Mouse (Mus musculus) Patski (cell line): ENCODE measurements around the gene Sorcs2. TPM values are rescaled to one million over a fixed set of nuclear protein-coding genes. Genes with fewer than 3 reads are reported as not detected.

ENCODE experiments used
- ATAC-seq: fragments of 100-300 bp; one replicate; pipeline ENCODE4 v1.8.0; 2021
- CTCF ChIA-PET: fragments of 350-600 bp; sonication (Branson Sonifier 250); formaldehyde crosslinking; loops from one replicate; lab custom pipeline; 2022; ENCODE audit warnings: inconsistent platforms; lab: Charles Lee
- POLR2A ChIA-PET: fragments of 350-600 bp; sonication (Branson Sonifier 250); formaldehyde crosslinking; loops from one replicate; lab custom pipeline; 2022; ENCODE audit warnings: antibody characterized with exemption, inconsistent platforms; lab: Charles Lee
- DNase-seq: peaks from one replicate; pipeline ENCODE4 v3.0.0-alpha.2; 2011; ENCODE audit warnings: low read depth, low spot score
- H3K27me3 ChIP-seq: fragments of 371-371 bp; one replicate; pipeline ENCODE4 v1.5.1; 2021
- CTCF ChIP-seq: fragments of 100-300 bp; IDR thresholded peaks from one replicate; pipeline ENCODE4 v1.5.1; 2021
- in situ Hi-C: fragments of 300-500 bp; cut with MboI; formaldehyde crosslinking; loops from 3 replicates; pipeline ENCODE4 v1.11.1; 2018; ENCODE audit warnings: low pct_unique_long_range_greater_than_20kb, mixed read lengths
- polyA plus RNA-seq: library from polyadenylated mRNA; unstranded; gene quantifications from one replicate; pipeline ENCODE4 v1.2.3, GENCODE M21; 2021

The Sorcs2 gene
- polyA plus RNA-seq, 1 experiment from 2014 or later = 9.9 TPM

DNA sequence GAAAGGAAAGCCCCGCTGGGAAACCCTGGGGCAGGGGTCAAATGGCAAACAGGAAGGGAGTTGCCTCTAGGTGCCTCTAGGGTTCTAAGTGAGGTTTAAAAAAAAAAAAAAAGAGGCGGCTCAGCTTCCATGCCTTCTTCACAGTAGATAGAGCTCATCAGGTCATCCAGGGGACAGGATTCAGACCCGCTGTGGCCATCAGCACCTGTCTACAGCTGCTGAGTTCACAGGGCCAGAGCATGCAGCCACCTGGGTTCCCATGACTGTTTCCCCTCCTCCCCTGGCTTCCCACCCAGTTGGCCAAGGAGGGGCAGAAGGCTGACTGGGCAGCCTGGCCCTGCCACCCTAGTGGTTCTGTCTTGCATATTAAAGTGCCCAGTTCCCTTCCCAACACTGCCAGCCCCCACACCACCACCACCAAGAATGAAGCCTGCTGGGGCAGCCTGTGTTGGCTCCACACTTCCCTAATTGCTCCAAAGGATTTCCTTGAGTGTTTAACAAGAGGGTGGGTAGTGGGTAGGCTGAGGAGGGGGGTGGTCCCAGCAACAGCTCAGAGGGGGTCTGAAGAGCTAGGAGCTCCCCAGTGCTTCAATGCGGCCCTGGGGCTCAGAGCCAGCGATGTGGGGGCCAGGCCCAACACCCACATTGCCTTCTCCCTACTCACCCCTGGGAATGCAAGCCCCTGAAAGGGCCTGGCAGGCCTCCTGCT lies 38.2 kb downstream of the Sorcs2 start:
- ATAC-seq (no peak), DNase-seq (no peak)
- in situ Hi-C loops = no loop called here
- POLR2A ChIA-PET = no interaction called here
- CTCF ChIA-PET = interaction anchor here (1.0 kb wide), 1 partner anchor 24 kb away, joined by 3 read pairs; no protein-coding TSS in a partner anchor
- H3K27me3 ChIP-seq = no peaks in the 10 kb centered on the region
- no peak for TF ChIP-seq CTCF

DNA sequence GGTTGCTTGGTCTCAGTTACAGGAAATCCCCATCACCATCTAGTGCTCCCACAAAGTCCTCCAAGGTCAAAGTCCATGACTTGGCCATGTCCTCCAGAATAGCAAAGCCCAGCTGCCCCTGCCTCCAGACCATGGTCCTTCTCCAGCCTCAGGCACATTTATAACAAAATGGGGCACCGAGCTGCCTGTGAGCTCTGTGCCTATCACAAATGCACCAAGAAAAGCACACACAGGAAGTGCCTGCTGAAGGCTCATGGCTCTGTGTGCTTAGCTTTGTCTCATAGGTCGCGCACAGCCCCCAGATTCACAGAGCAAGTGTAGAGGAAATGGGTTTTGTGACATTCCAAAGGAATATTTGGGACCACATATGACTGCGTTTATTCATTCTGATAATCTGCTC lies 39.8 kb downstream of the Sorcs2 start:
- in situ Hi-C loops = no loop called here
- ATAC-seq (no peak), DNase-seq (no peak)
- ChIA-PET CTCF (interaction anchor here (1.8 kb wide), 1 partner anchor 11 kb away, joined by 7 read pairs; no protein-coding TSS in a partner anchor), POLR2A (no interaction called here)
- TF ChIP-seq CTCF = no peak
- no peaks in the 10 kb centered on the region for H3K27me3 ChIP-seq

DNA sequence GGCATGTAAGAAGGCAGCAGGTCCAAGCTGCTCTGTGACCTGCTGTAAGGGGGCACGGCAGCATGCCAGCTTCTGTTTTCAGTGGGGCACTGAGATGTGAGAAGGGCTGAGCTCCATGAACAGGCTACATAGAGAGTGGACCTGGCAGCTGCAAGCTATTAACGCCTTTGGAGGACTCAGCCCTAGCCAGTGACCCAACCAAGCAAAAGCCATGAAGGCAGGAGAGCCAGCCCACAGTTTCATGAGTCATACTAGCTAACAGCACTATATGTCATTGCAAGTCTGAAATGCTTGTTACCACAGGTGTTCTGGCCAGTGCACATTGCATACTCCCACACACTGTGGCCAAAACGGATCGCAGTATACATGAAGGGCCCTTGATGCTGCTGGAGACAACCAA lies 41.3 kb downstream of the Sorcs2 start:
- no peaks in the 10 kb centered on the region for H3K27me3 ChIP-seq
- ChIA-PET POLR2A (interaction anchor here (1.2 kb wide), 1 partner anchor 11 kb away, joined by 3 read pairs; no protein-coding TSS in a partner anchor), CTCF (no interaction called here)
- in situ Hi-C loops = no loop called here
- TF ChIP-seq CTCF = no peak
- DNase-seq = peak; percentile 78
- ATAC-seq = peak; percentile 82

DNA sequence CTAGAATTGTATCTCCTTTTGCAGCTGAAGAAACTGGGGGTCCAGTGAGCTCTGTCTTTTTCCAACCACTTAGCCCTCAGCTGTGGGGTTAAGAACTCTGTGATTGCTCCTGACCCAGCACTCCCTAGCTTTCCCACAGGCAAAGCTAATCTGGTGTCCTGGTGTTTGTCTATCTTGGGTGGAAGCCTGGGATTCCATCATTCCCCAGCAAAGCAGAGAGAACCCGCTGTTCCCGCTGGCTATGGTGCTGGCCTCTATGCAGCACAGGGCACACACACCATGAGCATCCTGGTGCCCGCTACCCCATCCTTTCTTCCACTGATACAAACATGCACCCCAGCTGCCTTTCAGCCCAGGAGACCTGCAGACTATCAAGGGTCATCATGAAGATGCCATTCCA lies 42.3 kb downstream of the Sorcs2 start:
- POLR2A ChIA-PET = no interaction called here
- ATAC-seq (no peak), DNase-seq (no peak)
- CTCF ChIA-PET = no interaction called here
- no peaks in the 10 kb centered on the region for H3K27me3 ChIP-seq
- TF ChIP-seq CTCF = no peak
- in situ Hi-C loops = no loop called here

DNA sequence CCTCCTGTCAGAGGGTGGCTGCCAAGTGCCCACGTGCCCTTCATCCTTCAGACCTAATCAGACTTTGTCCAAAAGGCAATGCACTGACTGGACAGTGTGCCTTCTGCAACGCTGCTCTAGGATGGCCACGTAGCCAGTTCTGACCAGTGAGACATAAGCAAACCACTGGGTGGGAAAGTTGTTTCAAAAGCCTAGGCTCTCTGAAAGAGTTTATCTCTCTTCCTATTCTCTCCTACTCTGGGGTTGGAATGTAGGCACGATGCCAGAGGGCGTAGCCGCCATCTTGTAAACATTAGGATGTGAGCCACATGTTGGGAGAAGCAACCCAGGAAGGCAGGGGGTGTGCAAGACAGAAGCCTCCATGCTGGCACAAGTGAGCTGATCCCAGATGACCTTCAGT lies 44.3 kb downstream of the Sorcs2 start:
- no peak for TF ChIP-seq CTCF
- ATAC-seq = no peak
- in situ Hi-C loops = no loop called here
- H3K27me3 ChIP-seq = no peaks in the 10 kb centered on the region
- no peak for DNase-seq
- ChIA-PET POLR2A (interaction anchor here (0.9 kb wide), 1 partner anchor 99 kb away, joined by 3 read pairs; no protein-coding TSS in a partner anchor), CTCF (interaction anchor here (1.3 to 1.4 kb wide), 2 partner anchors 10 to 59 kb away, joined by 3 to 5 read pairs; no protein-coding TSS in a partner anchor)

DNA sequence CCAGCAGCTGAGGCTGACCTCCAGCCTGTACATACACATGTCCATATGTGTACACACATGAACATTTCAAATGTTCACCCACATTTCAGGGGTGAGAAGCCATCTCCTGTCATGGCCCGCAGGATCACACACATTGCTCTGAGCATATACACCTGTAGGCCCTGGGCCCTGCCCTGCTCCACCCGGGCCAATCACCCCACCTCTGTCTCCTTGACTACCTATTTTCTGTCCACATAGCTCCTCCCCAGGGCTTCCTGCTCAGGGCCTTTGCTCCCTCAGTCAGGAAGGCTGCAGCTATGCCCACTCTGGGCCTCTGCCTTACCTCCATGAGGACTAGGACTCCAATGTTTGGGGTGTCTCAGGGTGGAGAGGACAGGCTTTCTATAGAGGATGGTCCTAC lies 44.7 kb downstream of the Sorcs2 start:
- DNase-seq = no peak
- in situ Hi-C loops = no loop called here
- ChIA-PET CTCF (interaction anchor here (1.3 kb wide), 1 partner anchor 59 kb away, joined by 3 read pairs; no protein-coding TSS in a partner anchor), POLR2A (no interaction called here)
- TF ChIP-seq CTCF = no peak
- H3K27me3 ChIP-seq = no peaks in the 10 kb centered on the region
- ATAC-seq = no peak

DNA sequence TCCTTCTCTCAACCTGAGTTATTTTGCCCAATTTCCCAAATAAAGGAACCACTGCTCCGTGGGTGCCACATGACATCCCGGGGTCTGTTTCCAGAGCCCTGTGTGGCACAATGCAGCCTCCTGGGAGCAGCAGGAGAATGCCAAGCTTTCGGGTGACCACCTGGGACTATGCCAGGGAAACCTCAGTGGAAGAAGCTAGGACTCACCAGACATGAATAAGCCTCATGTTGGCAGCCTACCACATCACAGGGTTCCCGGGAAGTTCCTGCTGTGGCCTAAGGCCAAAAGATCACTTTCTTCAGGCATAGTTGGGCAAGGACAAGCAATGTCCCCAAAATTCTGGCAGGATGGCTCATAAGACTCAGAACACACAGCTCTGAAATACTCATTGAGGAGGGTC lies 51.2 kb downstream of the Sorcs2 start:
- DNase-seq = peak; percentile 56
- ATAC-seq = no peak
- POLR2A ChIA-PET = no interaction called here
- no peak for TF ChIP-seq CTCF
- CTCF ChIA-PET = no interaction called here
- H3K27me3 ChIP-seq = no peaks in the 10 kb centered on the region
- in situ Hi-C loops = no loop called here

DNA sequence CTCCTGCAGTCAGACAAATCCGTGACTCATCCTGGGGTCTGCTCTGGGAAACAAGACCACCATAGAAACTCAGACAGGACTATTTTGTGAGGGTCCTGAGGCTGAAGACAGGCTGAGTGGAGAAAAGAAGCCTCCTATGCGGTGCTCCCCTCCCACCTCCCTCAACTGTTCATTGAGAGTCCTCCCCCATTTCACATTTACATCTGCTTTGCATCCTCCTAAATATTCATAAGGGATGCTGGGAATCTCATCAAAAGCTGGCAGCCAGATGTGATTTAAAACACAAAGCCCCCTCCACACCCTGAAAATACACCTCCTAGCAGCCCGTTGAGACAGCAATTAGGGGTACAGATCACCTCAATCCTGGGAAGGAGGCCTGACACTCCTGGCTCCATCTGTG lies 58.7 kb downstream of the Sorcs2 start:
- TF ChIP-seq CTCF = no peak
- no peaks in the 10 kb centered on the region for H3K27me3 ChIP-seq
- CTCF ChIA-PET = no interaction called here
- POLR2A ChIA-PET = interaction anchor here (0.6 kb wide), 1 partner anchor 25 kb away, joined by 3 read pairs; no protein-coding TSS in a partner anchor
- in situ Hi-C loops = no loop called here
- no peak for ATAC-seq
- DNase-seq = no peak

DNA sequence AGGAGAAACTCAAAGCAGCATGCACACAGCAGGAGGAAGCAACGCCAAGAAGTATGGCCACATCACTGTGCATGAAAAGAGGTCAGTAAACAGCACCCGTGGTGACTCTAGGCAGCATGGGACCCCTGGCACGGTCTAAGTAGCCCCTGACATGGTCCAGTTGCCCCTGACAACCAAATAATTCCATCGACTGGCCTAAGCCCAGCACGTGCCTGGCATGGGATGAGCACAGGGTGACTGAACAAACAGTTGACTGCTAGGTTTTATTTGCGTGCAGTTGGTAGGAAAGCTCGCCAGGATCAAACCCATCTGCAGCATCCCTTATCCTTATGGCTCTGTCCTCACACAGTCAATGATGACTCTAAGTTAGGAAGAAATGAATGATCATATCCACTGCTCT lies 61.7 kb downstream of the Sorcs2 start:
- in situ Hi-C loops = no loop called here
- no peaks in the 10 kb centered on the region for H3K27me3 ChIP-seq
- ChIA-PET CTCF (no interaction called here), POLR2A (interaction anchor here (1.1 kb wide), 1 partner anchor 29 kb away, joined by 3 read pairs; no protein-coding TSS in a partner anchor)
- DNase-seq (no peak), ATAC-seq (no peak)
- no peak for TF ChIP-seq CTCF

DNA sequence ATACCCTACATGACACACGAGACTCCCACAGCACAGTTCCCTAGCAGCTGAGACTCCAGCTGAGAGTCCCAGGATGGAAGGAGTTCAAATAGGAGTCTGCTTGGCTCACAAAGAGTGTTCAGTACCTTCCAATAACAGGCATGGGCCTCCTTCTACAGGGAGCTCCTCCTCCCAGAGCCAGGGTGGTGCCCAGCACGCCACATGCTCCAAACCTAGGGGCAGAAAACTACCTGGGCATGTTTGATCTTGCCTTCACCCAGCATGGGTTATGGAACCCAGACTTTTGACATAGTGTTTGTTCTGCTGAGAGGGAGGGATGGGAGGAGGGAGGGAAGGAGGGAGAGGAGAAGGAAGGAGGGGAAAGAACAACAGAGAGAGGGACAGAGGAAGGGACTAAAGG lies 62.3 kb downstream of the Sorcs2 start:
- DNase-seq = no peak
- no peak for TF ChIP-seq CTCF
- ChIA-PET POLR2A (interaction anchor here (0.5 to 1.1 kb wide), 3 partner anchors 30 to 48 kb away, joined by 3 read pairs; no protein-coding TSS in a partner anchor), CTCF (interaction anchor here (1.0 to 2.0 kb wide), 3 partner anchors 9 to 13 kb away, joined by 3 to 8 read pairs (median 4); no protein-coding TSS in a partner anchor)
- in situ Hi-C loops = no loop called here
- ATAC-seq = no peak
- no peaks in the 10 kb centered on the region for H3K27me3 ChIP-seq

DNA sequence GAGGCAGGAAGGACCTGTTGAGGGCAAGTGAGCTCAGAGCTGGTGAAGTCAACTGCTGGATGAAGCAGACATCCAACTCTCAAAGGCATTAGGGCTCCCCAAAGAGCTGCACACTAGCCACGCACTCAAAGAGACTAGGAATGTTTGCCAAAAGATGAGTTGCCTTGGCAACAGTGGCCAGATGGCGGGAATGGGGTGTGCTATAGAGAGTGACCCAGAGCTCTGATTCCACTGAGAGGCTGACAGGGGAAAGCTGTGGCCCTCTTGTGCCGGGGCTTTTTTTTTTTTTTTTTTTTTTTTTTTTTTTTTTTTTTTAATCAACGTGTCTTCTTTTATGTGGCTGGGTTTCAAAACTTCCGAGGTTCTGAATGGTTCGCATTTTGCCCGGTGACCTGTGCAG lies 63.7 kb downstream of the Sorcs2 start:
- CTCF ChIA-PET = interaction anchor here (0.9 to 2.0 kb wide), 4 partner anchors 10 to 65 kb away, joined by 3 to 8 read pairs (median 4); no protein-coding TSS in a partner anchor
- no peak for TF ChIP-seq CTCF
- no peak for ATAC-seq
- in situ Hi-C loops = no loop called here
- POLR2A ChIA-PET = interaction anchor here (0.6 kb wide), 1 partner anchor 395 kb away, joined by 3 read pairs; no protein-coding TSS in a partner anchor
- H3K27me3 ChIP-seq = no peaks in the 10 kb centered on the region
- no peak for DNase-seq
